Mouse (Mus musculus): ENCODE results near the gene Gm20696.

- TF ChIP-seq MAFK (IDR thresholded peaks at IDR 0.05; ENCODE audit: insufficient replicate concordance, low read length) (no peak), POLR2A (IDR thresholded peaks at IDR 0.05; ENCODE audit: low read depth, low read length) (no peak), MAX (IDR thresholded peaks at IDR 0.05; ENCODE audit: low read length) (no peak), EP300 (IDR thresholded peaks at IDR 0.05; ENCODE audit: low read length) (peak; percentile 41; the same call in 1 of the 2 replicates)
These were observed 237.0 kb downstream of the Gm20696 start for GRCm38 (mm10) chr6:99429378-99430131.
